In genomic region chr9:120191362-120192098, GRCm38 (mm10) we compare ENCODE assay signal across 8 mouse cellular contexts. TPM values are rescaled to one million over a fixed set of nuclear protein-coding genes. Genes with fewer than 3 reads are reported as not detected.
A peak's percentile ranks its signal among the peaks of the same experiment; 100 is the strongest.
DNase-seq lines count a peak whose midpoint lies in the region; ATAC-seq and TF ChIP-seq lines count a peak whose summit lies in the region.

No protein-coding gene starts in this region.

- DNase-seq in c-Kit-positive CD71-negative TER-119-negative erythroid progenitor cells, embryonic 14.5 days (ENCODE audit: low read depth): peak; percentile 76
- peak; percentile 85 for DNase-seq in forebrain, embryonic 10.5 days (ENCODE audit: extremely low spot score, low spot score)
- DNase-seq in heart, postnatal 0 days (ENCODE audit: low spot score): peak; percentile 69
- DNase-seq in kidney, postnatal 36 days: peak; percentile 69 to 95
- peak; percentile 95 for DNase-seq in testis, postnatal 10 days (ENCODE audit: low spot score)

- peak; percentile 57; the same call in 1 of the 2 replicates for ATAC-seq in heart, postnatal 0 days (ENCODE audit: insufficient read depth, low read depth)
- no peak for ATAC-seq in liver, embryonic 15.5 days (ENCODE audit: insufficient read depth)
- peak; percentile 82 for ATAC-seq in neural tube, embryonic 12.5 days (ENCODE audit: low FRiP score, low read depth)

- no peaks in the 10 kb centered on the region for H3K9me3 ChIP-seq in E14TG2a.4 (ENCODE audit: low read length)
- no peaks in the 10 kb centered on the region for H3K9me3 ChIP-seq in forebrain, embryonic 10.5 days
- H3K9me3 ChIP-seq in heart, postnatal 0 days (replicated peaks; ENCODE audit: control insufficient read depth, low read length): no peaks in the 10 kb centered on the region
- H3K9me3 ChIP-seq in liver, embryonic 15.5 days (replicated peaks): no peaks in the 10 kb centered on the region
- H3K9me3 ChIP-seq in neural tube, embryonic 12.5 days: no peaks in the 10 kb centered on the region

- H3K27ac ChIP-seq in forebrain, embryonic 10.5 days: peak overlapping the region; percentile 69
- H3K27ac ChIP-seq in heart, postnatal 0 days (ENCODE audit: low read depth): no peak overlapping the region
- no peak overlapping the region for H3K27ac ChIP-seq in liver, embryonic 15.5 days (replicated peaks)
- no peak overlapping the region for H3K27ac ChIP-seq in neural tube, embryonic 12.5 days

- peak overlapping the region; percentile 41 for H3K4me3 ChIP-seq in E14TG2a.4 (replicated peaks; ENCODE audit: low read length)
- peak overlapping the region; percentile 50 for H3K4me3 ChIP-seq in forebrain, embryonic 10.5 days
- H3K4me3 ChIP-seq in heart, postnatal 0 days (ENCODE audit: low read depth, low read length): peak overlapping the region; percentile 43
- H3K4me3 ChIP-seq in liver, embryonic 15.5 days (replicated peaks): peak overlapping the region; percentile 27
- H3K4me3 ChIP-seq in neural tube, embryonic 12.5 days: peak overlapping the region; percentile 29

- peak; percentile 77 for TF ChIP-seq CTCF in E14TG2a.4 (conservative IDR thresholded peaks at IDR 0.05; ENCODE audit: low read length)
- peak; percentile 81 for TF ChIP-seq CTCF in heart, postnatal 0 days (IDR thresholded peaks at IDR 0.05; ENCODE audit: low read depth)

- no peak for TF ChIP-seq EP300 in heart, postnatal 0 days (IDR thresholded peaks at IDR 0.05; ENCODE audit: low read depth)

- peak overlapping the region; percentile 65 for H3K4me2 ChIP-seq in heart, postnatal 0 days (ENCODE audit: low read depth, low read length)
- H3K4me2 ChIP-seq in liver, embryonic 15.5 days: peak overlapping the region; percentile 53
- H3K4me2 ChIP-seq in neural tube, embryonic 12.5 days (replicated peaks): peak overlapping the region; percentile 61

- peaks cover 20% of the 10 kb centered on the region for H3K27me3 ChIP-seq in E14TG2a.4 (ENCODE audit: insufficient read depth, low read length)
- peaks cover 13% of the 10 kb centered on the region for H3K27me3 ChIP-seq in forebrain, embryonic 10.5 days (ENCODE audit: poor library complexity, severe bottlenecking)
- H3K27me3 ChIP-seq in heart, postnatal 0 days (ENCODE audit: control insufficient read depth, insufficient read depth, low read length): 0 out of 2 replicates have a peak, but pooled peaks cover 2% of the 10 kb centered on the region
- peaks cover 7% of the 10 kb centered on the region; the same call in 1 of the 2 replicates for H3K27me3 ChIP-seq in liver, embryonic 15.5 days
- no peaks in the 10 kb centered on the region for H3K27me3 ChIP-seq in neural tube, embryonic 12.5 days (replicated peaks)

- H3K36me3 ChIP-seq in E14TG2a.4 (ENCODE audit: insufficient read depth, low read length): no peaks in the 10 kb centered on the region
- H3K36me3 ChIP-seq in forebrain, embryonic 10.5 days (replicated peaks): no peaks in the 10 kb centered on the region
- no peaks in the 10 kb centered on the region for H3K36me3 ChIP-seq in heart, postnatal 0 days (replicated peaks; ENCODE audit: control insufficient read depth, insufficient read depth, low read length)
- no peaks in the 10 kb centered on the region for H3K36me3 ChIP-seq in liver, embryonic 15.5 days (replicated peaks)
- no peaks in the 10 kb centered on the region for H3K36me3 ChIP-seq in neural tube, embryonic 12.5 days

- 35% methylated on average over 21 of the region's 21 CpGs for WGBS in forebrain, embryonic 10.5 days
- WGBS in heart, postnatal 0 days: 26% methylated on average over 21 of the region's 21 CpGs
- WGBS in liver, embryonic 15.5 days (ENCODE audit: insufficient replicate concordance): 22% methylated on average over 21 of the region's 21 CpGs
- WGBS in neural tube, embryonic 12.5 days: 27% methylated on average over 21 of the region's 21 CpGs

- peaks cover 18% of the 10 kb centered on the region for H3K4me1 ChIP-seq in E14TG2a.4 (replicated peaks; ENCODE audit: low read depth, low read length)
- H3K4me1 ChIP-seq in forebrain, embryonic 10.5 days: peaks cover 11% of the 10 kb centered on the region
- H3K4me1 ChIP-seq in heart, postnatal 0 days (ENCODE audit: control insufficient read depth, insufficient read depth): no peaks in the 10 kb centered on the region
- no peaks in the 10 kb centered on the region for H3K4me1 ChIP-seq in liver, embryonic 15.5 days (replicated peaks)
- 0 out of 2 replicates have a peak, but pooled peaks cover 3% of the 10 kb centered on the region for H3K4me1 ChIP-seq in neural tube, embryonic 12.5 days

- peak overlapping the region; percentile 26; the same call in 1 of the 2 replicates for H3K9ac ChIP-seq in heart, postnatal 0 days (replicated peaks; ENCODE audit: low read depth, low read length)
- H3K9ac ChIP-seq in liver, embryonic 15.5 days: no peak overlapping the region
- H3K9ac ChIP-seq in neural tube, embryonic 12.5 days: peak overlapping the region; percentile 45

RNA-seq across cellular contexts. Expression of gene Mobp, which starts 42.0 kb away (rescaled TPM):
- 1.7 and 1.9 TPM in 2 replicates for polyA plus RNA-seq in forebrain, embryonic 10.5 days (2016; fragmentation: Nextera tagmentation; extraction: Ambion mirVana)
- not detected in 2 replicates for total RNA-seq in heart, postnatal 0 days (2014; rRNA removed; ENCODE audit: low replicate concordance)
- polyA plus RNA-seq in heart, postnatal 0 days (2015; fragmentation: Nextera tagmentation; extraction: Ambion mirVana): 0.04 and 0.07 TPM in 2 replicates
- polyA plus RNA-seq in liver, embryonic 15.5 days (2015; fragmentation: Nextera tagmentation; extraction: Ambion mirVana): not detected in 2 replicates
- polyA plus RNA-seq in neural tube, embryonic 12.5 days (2016; fragmentation: Nextera tagmentation; extraction: Ambion mirVana): 0.08 and 0.17 TPM in 2 replicates
